Mouse (Mus musculus): ENCODE results near the gene Rtn4rl1. TPM values are rescaled to one million over a fixed set of nuclear protein-coding genes. Genes with fewer than 3 reads are reported as not detected.

The Rtn4rl1 gene
- polyA plus RNA-seq, 1 experiment: 11.1 TPM

DNA sequence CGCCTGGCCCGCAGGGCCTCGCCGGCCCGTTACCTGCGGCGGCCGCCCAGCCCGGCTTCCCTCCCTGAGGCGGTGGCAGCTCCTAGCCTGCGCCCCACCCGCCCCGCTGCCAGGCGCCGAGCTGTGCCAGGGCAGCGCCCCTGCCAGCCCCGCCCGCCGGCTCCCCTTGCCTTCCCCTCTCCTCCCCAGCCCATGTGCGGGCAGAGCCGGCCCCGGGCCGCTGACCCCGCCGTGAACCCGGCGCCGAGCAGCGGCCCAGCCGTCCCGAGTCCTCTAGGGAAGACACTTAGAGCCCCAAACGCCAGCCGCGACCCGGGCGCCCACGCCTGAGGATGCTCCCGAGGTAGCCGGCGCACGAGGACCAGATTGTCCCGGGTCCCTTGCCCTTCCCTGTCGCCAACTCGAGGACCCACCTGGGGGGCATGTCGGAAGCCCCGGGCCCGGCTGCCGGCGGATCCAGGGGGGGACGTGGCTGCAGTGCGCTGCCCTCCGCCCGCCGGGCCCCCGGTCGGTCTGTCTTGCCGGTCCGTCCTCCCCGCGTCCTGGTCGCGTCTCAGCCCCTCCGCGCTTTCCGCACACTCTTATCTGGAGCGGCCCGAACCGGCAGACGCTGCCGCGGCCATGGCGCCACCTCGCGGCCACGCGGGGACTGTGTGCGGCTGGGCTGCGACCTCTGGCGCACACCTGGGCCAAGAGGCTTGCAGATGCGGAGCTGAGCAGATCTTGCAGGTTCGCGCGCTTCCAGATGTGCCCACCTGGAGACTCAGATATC, 24.8 kb upstream of the Rtn4rl1 start:
- Histone ChIP-seq H3K27me3 (ENCODE audit: control insufficient read depth, insufficient read depth, low read length) (peaks cover 46% of the 10 kb centered on the region), H3K27ac (ENCODE audit: insufficient read depth, low read length) (peak overlapping the region; percentile 41), H3K4me1 (ENCODE audit: control insufficient read depth, insufficient read depth, insufficient read length) (peaks cover 57% of the 10 kb centered on the region), H3K4me3 (ENCODE audit: extremely low read depth, insufficient read depth, insufficient read length) (peak overlapping the region; percentile 51), H3K36me3 (ENCODE audit: control insufficient read depth, insufficient read depth, low read length) (0 out of 2 replicates have a peak, but pooled peaks cover 1% of the 10 kb centered on the region)
- TF ChIP-seq POLR2A (IDR thresholded peaks at IDR 0.05; ENCODE audit: low read depth, low read length) (no peak), CTCF (IDR thresholded peaks at IDR 0.05; ENCODE audit: extremely low read depth, insufficient read depth, insufficient read length, insufficient replicate concordance) (peak; percentile 89)
- under 1% methylated on average over 77 of the region's 83 CpGs for WGBS
- peak in 1 of 2 experiments; percentile 80 for DNase-seq (ENCODE audit: low read depth in 1 of 2, low spot score in 2 of 2)

DNA sequence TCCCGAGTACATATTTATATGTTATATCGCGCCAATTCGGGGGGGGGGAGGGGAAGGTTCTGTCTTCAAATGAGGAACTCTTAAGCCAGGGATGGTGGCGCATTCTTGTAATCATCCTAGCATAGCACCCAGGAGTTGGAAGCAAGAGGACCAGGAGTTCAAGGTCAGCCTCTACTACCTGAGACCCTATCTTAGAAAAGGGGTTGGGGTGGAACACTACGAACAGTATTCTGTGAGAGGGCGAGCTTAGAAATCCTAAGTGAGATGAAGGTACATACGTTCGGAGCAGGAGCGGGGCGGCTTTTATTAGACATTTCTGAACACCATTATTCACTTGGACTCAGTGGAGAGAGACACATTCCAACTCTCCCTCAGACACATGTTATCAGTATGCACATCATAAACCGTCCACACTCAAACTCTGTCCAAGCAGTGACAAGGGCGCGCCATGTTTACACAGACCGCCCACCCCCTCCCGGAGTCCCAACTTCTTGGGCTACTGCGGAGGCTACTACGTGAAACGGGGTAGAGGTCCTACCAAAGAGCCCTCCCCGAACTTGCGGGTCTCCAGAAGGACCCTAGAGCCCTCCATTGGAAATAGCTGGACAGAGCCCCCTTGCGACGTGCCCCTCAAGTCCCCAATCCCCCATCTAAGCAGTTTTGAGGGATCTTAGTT, 24.0 kb upstream of the Rtn4rl1 start, which contains the start of gene Hic1:
Hic1 (minus strand) TSS at position 115 of the 676 bp plus-strand sequence.
- no peak for DNase-seq (ENCODE audit: low read depth in 1 of 2, low spot score in 2 of 2)
- Histone ChIP-seq H3K27ac (ENCODE audit: insufficient read depth, low read length) (peak within 1 kb of the TSS; percentile 41), H3K4me3 (ENCODE audit: extremely low read depth, insufficient read depth, insufficient read length) (peak within 1 kb of the TSS; percentile 51), H3K36me3 (ENCODE audit: control insufficient read depth, insufficient read depth, low read length) (no peaks in the 10 kb centered on the region), H3K27me3 (ENCODE audit: control insufficient read depth, insufficient read depth, low read length) (peaks cover 46% of the 10 kb centered on the region), H3K4me1 (ENCODE audit: control insufficient read depth, insufficient read depth, insufficient read length) (peaks cover 59% of the 10 kb centered on the region)
- TF ChIP-seq CTCF (IDR thresholded peaks at IDR 0.05; ENCODE audit: extremely low read depth, insufficient read depth, insufficient read length, insufficient replicate concordance) (no peak), POLR2A (IDR thresholded peaks at IDR 0.05; ENCODE audit: low read depth, low read length) (no peak)
- 10% methylated on average over 23 of the region's 23 CpGs for WGBS

DNA sequence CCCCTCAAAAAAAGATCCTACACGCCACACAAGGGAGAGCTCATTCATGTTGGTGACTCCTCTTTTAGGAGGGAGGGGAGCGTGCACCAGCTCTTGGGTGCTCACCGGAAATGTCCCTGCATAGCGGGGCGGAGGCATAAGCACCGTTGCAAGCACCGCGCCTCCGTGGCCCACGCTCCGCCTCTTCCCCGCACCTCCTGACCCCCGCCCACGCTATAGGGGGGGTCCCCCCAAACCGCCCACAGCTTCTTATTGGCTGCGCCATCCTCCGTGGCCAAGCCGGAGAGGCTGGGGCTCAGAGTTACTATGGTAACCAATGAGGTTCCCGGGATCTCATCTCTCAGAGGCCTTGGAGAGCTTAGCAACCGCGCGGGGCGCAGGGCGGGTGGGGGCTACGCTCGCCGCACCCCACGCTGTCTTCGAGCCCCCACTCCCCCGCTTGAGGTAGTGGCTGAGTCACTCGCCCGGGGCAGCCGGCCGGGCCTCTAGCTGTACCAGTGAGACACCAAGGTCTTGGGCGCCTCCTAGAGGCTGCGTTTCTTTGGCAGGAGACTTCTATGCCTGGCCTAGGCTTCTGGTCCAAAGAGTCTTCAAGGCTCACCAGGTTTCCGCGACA, 23.3 kb upstream of the Rtn4rl1 start:
- Histone ChIP-seq H3K4me1 (ENCODE audit: control insufficient read depth, insufficient read depth, insufficient read length) (peaks cover 58% of the 10 kb centered on the region), H3K27ac (ENCODE audit: insufficient read depth, low read length) (no peak overlapping the region), H3K4me3 (ENCODE audit: extremely low read depth, insufficient read depth, insufficient read length) (peak overlapping the region; percentile 39), H3K27me3 (ENCODE audit: control insufficient read depth, insufficient read depth, low read length) (peaks cover 45% of the 10 kb centered on the region), H3K36me3 (ENCODE audit: control insufficient read depth, insufficient read depth, low read length) (no peaks in the 10 kb centered on the region)
- TF ChIP-seq CTCF (IDR thresholded peaks at IDR 0.05; ENCODE audit: extremely low read depth, insufficient read depth, insufficient read length, insufficient replicate concordance) (peak; percentile 65; the same call in 1 of the 2 replicates), POLR2A (IDR thresholded peaks at IDR 0.05; ENCODE audit: low read depth, low read length) (no peak)
- DNase-seq (ENCODE audit: low read depth in 1 of 2, low spot score in 2 of 2): peak; percentile 78 to 88
- WGBS: under 1% methylated on average over 38 of the region's 38 CpGs

DNA sequence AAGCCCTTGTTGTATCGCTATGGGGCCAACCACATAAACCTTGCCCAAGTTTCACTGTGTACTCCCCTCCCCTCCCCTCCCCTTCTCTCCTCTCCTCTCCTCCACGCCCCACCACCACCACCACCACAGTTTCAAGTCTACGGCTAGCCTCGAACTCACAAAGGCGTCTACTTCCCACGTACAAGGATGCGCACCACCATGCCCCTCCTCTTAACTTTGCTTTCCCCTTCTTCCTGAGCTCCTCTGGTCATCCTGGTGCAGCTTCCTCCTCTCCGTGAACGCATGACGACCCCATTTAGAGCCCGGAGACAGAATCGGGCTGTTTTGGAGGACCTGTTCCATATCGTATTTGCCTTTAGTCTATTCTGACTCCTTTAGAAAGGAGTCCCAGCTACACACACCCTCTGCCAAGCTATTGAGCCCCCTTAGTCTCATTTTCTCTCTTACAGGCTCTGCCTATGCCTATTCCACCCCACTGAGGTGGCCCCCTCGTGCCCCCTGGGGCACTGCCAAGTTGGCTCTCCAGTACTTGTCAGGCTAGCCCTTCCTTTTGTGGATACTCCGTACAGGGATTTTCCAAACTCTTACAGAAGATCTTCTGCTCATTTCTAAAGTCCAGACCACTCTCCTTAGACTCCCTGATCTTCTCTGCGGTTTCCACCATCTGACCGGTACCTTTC, 22.3 kb upstream of the Rtn4rl1 start:
- DNase-seq (ENCODE audit: low read depth in 1 of 2, low spot score in 2 of 2): no peak
- H3K4me1 ChIP-seq (ENCODE audit: control insufficient read depth, insufficient read depth, insufficient read length): peaks cover 50% of the 10 kb centered on the region
- WGBS: 12% methylated on average over 17 of the region's 17 CpGs
- TF ChIP-seq CTCF (IDR thresholded peaks at IDR 0.05; ENCODE audit: extremely low read depth, insufficient read depth, insufficient read length, insufficient replicate concordance) (no peak), POLR2A (IDR thresholded peaks at IDR 0.05; ENCODE audit: low read depth, low read length) (no peak)
- no peak overlapping the region for H3K27ac ChIP-seq (ENCODE audit: insufficient read depth, low read length)
- H3K27me3 ChIP-seq (ENCODE audit: control insufficient read depth, insufficient read depth, low read length): peaks cover 38% of the 10 kb centered on the region
- no peaks in the 10 kb centered on the region for H3K36me3 ChIP-seq (ENCODE audit: control insufficient read depth, insufficient read depth, low read length)
- no peak overlapping the region for H3K4me3 ChIP-seq (ENCODE audit: extremely low read depth, insufficient read depth, insufficient read length)

DNA sequence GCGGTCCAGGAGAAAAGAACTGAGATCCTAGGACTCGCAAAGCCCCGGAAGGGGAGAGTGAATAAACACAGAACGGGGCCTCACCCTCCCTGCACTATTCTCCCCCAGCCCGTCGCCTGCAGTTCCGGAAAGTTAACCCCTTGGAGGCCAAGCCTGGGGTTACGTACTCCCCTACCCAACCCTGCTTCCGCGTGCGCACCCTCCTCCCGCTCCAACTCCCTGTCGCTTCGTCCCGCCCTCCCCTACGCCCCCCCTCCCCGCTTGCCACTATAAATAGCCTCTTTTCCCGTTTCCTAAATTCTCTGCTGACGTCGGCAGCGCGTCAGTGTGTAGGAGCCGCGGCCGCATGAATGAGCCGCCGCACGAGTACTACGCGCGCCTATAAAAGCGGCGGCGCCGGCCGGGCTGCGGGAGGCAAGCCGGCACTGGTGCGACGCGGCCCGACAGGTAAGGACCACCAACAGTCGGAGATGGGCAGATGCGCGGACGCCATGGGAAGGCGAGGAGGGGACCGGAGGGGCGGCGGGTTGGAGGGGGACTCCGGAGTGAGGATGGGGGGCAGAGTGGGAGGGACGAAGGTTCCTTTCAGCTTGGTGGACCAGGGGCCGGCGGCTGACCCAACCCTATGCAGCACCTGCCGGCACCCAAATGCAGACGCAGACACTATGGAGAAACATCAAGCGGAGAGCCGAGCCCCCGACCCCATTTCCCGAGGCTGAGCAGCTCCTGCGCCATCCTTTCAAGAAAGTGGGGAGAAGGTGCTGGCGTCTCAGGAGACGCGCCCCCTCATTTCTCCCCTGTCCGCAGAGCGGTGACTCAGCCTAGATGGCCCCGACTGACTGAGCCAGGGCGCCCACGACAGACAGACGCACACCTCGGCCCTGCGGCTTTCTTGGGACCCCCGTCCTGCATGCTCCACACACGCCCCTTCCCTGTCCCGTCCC, 21.2 kb upstream of the Rtn4rl1 start:
- H3K4me3 ChIP-seq (ENCODE audit: extremely low read depth, insufficient read depth, insufficient read length): peak overlapping the region; percentile 54
- H3K27ac ChIP-seq (ENCODE audit: insufficient read depth, low read length): no peak overlapping the region
- under 1% methylated on average over 74 of the region's 75 CpGs for WGBS
- H3K36me3 ChIP-seq (ENCODE audit: control insufficient read depth, insufficient read depth, low read length): no peaks in the 10 kb centered on the region; the same call in 1 of the 2 replicates
- no peak for TF ChIP-seq POLR2A (IDR thresholded peaks at IDR 0.05; ENCODE audit: low read depth, low read length)
- TF ChIP-seq CTCF (IDR thresholded peaks at IDR 0.05; ENCODE audit: extremely low read depth, insufficient read depth, insufficient read length, insufficient replicate concordance): no peak
- no peak for DNase-seq (ENCODE audit: low read depth in 1 of 2, low spot score in 2 of 2)
- H3K4me1 ChIP-seq (ENCODE audit: control insufficient read depth, insufficient read depth, insufficient read length): peaks cover 39% of the 10 kb centered on the region
- peaks cover 30% of the 10 kb centered on the region for H3K27me3 ChIP-seq (ENCODE audit: control insufficient read depth, insufficient read depth, low read length)
